Mouse (Mus musculus): ENCODE results near the gene Vmn1r1.

GRCm38 (mm10) chr1:182149966-182150365 lies 14.3 kb downstream of the Vmn1r1 start:
- TF ChIP-seq POLR2A (IDR thresholded peaks at IDR 0.05; ENCODE audit: low read depth, low read length) (no peak), CTCF (IDR thresholded peaks at IDR 0.05; ENCODE audit: borderline replicate concordance, insufficient read depth, low read length) (no peak)

Data from embryonic fibroblast, embryonic 13.5 days (primary cell).